Mouse (Mus musculus): ENCODE measurements at regions not wholly inside any gene's neighbourhood (a gene's known extent, or its start where the extent isn't known, plus 50 kb on each side); places are given as distances from the start of the nearest gene placed in this dataset.
A peak's percentile ranks its signal among the peaks of the same experiment; 100 is the strongest.

DNA sequence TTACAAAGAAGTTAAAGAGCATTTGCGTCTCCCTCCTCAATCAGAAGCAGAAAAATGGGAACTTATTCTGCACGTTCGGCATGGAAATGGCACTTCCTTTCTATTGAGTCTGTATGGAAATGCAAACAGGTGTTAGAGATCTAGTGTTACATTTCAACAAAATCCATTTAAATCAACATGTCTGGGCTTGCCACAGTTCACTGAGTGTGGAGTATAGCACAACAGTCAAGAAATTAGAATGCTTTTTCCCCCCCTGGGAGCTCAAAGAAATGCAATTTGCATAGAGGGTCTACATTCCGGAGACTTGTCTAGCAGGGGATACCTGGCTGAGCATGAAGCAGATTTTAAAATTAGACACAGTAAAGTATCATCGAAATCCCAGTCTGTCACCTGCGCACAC, 308.5 kb upstream of the Smarca2 start:
- no peak for DNase-seq

GRCm38 (mm10) chr19:26308477-26309135, 296.2 kb upstream of the Smarca2 start:
- DNase-seq, result no peak

- no peak for DNase-seq
These were observed 285.9 kb upstream of the Smarca2 start for GRCm38 (mm10) chr19:26318977-26319376.

- no peak for DNase-seq
These were observed 281.2 kb upstream of the Smarca2 start for GRCm38 (mm10) chr19:26323682-26324081.

DNA sequence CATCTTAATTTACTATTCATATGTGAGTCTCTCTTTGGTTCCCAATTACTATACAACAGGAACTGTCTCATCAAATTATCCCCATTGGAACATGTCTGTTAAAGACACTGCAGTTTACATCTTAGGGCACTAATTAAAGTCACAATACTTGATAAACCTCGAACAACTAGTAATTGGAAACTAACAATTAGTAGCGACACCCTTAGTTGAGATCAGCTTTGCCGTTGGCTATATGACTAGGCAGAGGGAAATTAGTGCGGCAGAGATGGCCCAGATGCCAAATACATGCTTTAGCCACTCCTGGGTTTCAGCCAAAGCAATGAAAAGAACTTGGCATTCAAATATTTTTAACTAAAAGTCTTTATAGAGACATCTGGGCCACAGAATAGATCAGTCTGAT, 265.7 kb upstream of the Smarca2 start:
- no peak for DNase-seq

DNA sequence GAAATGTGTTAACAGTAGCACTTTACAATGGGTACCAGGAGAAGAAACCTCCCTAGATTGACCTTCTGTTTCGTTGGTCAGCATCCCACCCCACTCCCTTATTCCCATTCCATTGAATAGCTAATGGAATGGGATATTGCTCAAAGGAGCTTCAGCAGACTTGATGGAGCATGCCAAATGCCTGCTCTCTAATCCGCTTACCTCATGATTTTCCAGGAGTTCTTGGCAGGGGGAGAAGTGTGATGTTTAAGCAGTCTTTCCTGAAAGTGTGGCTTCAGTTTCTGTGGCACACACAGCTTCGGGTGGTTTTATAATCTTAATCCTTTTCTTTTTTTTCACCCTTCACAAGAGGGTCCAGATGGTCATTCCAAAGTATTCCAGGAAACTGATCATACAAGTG, 264.7 kb upstream of the Smarca2 start:
- DNase-seq, result no peak

GRCm38 (mm10) chr19:26355054-26355453, 249.8 kb upstream of the Smarca2 start:
- DNase-seq, result no peak

GRCm38 (mm10) chr19:26383961-26384381, 220.9 kb upstream of the Smarca2 start:
- DNase-seq, result no peak

GRCm38 (mm10) chr19:26386075-26386474, 218.8 kb upstream of the Smarca2 start:
- DNase-seq, result no peak

DNA sequence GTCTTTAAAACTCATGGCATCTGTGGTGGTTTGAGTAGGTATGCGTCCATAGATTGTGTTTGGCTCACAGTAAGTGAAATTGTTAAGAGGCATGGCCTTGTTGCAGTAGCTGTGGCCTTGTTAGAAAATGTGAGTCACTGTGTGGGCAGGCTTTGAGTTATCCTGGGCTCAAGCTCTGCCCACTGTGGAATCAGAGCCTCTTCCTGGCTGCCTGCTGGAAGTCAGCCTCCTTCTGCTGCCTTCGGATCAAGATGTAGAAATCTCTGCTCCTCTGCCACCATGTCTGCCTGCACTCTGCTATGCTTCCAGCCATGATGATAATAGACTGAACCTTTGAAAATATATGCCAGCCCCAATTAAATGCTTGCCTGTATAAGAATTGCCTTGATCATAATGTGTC, 192.2 kb upstream of the Smarca2 start:
- DNase-seq, result no peak

GRCm38 (mm10) chr19:26414476-26415024, 190.3 kb upstream of the Smarca2 start:
- DNase-seq, result no peak

- DNase-seq, result no peak
These were observed 185.1 kb upstream of the Smarca2 start for GRCm38 (mm10) chr19:26419781-26420180.

- no peak for DNase-seq
These were observed 165.7 kb upstream of the Smarca2 start for GRCm38 (mm10) chr19:26439163-26439562.

- no peak for DNase-seq
These were observed 159.5 kb upstream of the Smarca2 start for GRCm38 (mm10) chr19:26445309-26445708.

DNA sequence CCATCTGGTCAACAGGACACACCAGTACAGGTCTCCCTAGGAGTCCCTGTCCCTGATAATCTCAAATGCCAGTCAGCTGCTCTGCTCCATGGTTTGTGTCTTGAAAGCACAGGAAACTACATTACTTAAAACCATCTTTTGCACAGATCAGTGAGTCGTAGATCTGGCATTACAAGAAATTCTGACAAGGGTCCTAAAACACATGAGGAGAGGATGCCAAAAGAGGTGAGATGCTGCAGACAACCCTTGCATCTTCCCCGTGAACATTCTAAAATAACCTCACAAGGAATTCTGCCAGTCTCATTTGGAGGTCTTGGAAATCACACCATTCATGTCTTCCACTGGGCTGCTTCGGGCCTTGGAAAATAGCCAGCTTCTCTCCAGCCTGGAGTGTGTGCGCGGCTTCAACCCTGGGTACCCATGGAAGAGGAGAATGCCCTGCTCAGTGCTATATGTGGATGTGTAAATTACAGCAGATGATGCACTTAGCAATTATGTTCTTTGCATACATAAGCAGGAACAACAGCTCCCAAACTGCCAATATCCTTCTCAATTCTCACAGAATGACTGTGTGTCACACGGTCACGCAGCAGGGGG, 157.3 kb upstream of the Smarca2 start:
- DNase-seq, result no peak

- DNase-seq, result no peak
These were observed 143.1 kb upstream of the Smarca2 start for GRCm38 (mm10) chr19:26461712-26462111.

- DNase-seq, result peak in 1 of 2 experiments; percentile 6
These were observed 139.6 kb upstream of the Smarca2 start for GRCm38 (mm10) chr19:26465228-26465627.

GRCm38 (mm10) chr19:26466244-26466643, 138.6 kb upstream of the Smarca2 start:
- no peak for DNase-seq

GRCm38 (mm10) chr19:26467179-26467651, 137.6 kb upstream of the Smarca2 start:
- DNase-seq, result no peak

GRCm38 (mm10) chr19:26472659-26473058, 132.2 kb upstream of the Smarca2 start:
- no peak for DNase-seq

DNA sequence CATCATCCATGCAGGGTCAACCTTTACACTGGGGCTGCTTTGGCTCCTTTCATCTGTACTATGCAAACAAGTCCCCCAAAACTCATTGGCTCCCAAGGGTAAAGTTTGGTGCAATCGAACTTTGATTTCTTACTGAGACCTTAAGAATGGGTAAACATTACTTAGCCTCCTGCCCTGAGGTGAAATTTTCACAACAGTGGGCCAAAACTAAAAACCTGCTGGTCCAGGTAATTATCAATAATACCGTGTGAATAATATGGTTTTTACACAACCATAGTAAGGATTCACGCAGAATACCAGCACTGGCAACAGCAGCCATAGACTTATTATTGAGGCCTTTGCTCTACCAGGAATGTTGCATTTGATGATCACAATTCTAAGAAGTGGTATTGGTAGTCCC, 131.6 kb upstream of the Smarca2 start:
- no peak for DNase-seq

DNA sequence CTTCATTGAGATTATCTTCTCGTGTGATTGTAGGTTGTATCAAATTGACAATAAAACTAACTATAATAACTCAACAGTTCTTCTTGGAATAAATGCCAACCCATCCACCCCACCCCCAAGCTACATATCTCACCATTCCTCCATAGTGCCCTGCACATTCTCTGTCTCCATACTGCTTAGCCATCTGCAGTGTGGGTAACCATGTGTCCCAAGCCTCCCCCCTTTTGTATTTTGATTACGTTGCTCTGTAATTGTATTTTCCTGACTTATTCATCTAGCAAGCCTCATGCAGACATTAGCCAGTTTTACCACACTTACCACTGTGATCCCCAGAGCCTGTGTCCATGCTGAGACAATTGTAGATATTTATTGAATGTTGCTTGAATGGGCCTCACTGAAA, 129.7 kb upstream of the Smarca2 start:
- no peak for DNase-seq

DNA sequence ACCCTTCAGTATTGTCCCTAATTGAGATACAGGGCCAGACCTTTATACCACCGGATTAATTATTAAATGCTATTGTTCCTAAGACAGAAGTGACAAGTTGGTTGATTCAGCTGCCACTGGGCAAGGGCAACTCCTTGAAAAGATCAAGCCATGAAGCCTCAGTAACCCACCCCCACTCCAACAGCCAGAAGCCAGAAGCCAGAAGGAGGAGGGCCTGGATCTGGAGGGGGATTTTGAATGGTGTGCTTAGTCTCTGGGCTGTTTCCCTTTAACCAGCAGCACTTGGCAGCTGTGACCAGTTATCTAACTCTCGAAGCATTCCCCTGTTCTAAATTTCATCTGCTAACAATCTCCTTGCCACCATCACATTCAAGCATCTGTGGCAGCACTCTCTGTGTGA, 129.1 kb upstream of the Smarca2 start:
- DNase-seq, result no peak

- DNase-seq, result no peak
These were observed 126.7 kb upstream of the Smarca2 start for GRCm38 (mm10) chr19:26478055-26478737.

All from kidney, postnatal 25 days (tissue).